Mouse (Mus musculus) midbrain, postnatal 0 days (tissue): Measurements from ENCODE around the gene Lmtk2. TPM values are rescaled to one million over a fixed set of nuclear protein-coding genes. Genes with fewer than 3 reads are reported as not detected.

Source experiments
- ATAC-seq: fragments of 200-750 bp; cut with Nextera tagmentation; 2 replicates; pipeline ENCODE4 v1.8.0; 2017; ENCODE audit warnings: moderate number of reproducible peaks, mild to moderate bottlenecking, moderate TSS enrichment, moderate library complexity; ENCODE audit not compliant: low FRiP score
- DNase-seq: peaks from one replicate; pipeline ENCODE4 v3.0.0-alpha.2; 2015; ENCODE audit warnings: low spot score
- H3K27ac ChIP-seq: fragments of 300-500 bp; sonication (generic); 2 replicates; pipeline ENCODE4 v1.5.1; 2014; ENCODE audit warnings: low read depth, mild to moderate bottlenecking, low read length, mixed read lengths
- H3K27me3 ChIP-seq: fragments of 300-500 bp; sonication (generic); 2 replicates; pipeline ENCODE4 v1.6.1; 2014; ENCODE audit warnings: low read length, control low read depth, mixed read lengths; ENCODE audit not compliant: insufficient read depth
- H3K36me3 ChIP-seq: fragments of 300-500 bp; sonication (generic); 2 replicates; pipeline ENCODE4 v1.6.1; 2014; ENCODE audit warnings: low read length, control low read depth, mixed read lengths; ENCODE audit not compliant: insufficient read depth
- H3K4me1 ChIP-seq: fragments of 300-500 bp; sonication (generic); 2 replicates; pipeline ENCODE4 v1.6.1; 2014; ENCODE audit warnings: mild to moderate bottlenecking, control low read depth, antibody characterized with exemption, low read length, mixed read lengths; ENCODE audit not compliant: insufficient read depth
- H3K4me2 ChIP-seq: fragments of 300-500 bp; sonication (generic); 2 replicates; pipeline ENCODE4 v1.6.1; 2014; ENCODE audit warnings: low read depth, mild to moderate bottlenecking, low read length, mixed read lengths; ENCODE audit not compliant: poor library complexity, severe bottlenecking
- H3K4me3 ChIP-seq: fragments of 300-500 bp; sonication (generic); 2 replicates; pipeline ENCODE4 v1.5.1; 2014; ENCODE audit warnings: low read depth, mild to moderate bottlenecking, low read length, moderate library complexity
- H3K9ac ChIP-seq: fragments of 300-500 bp; sonication (generic); replicated peaks from 2 replicates; pipeline ENCODE4 v1.6.1; 2014; ENCODE audit warnings: mild to moderate bottlenecking, low read length, moderate library complexity, mixed read lengths; ENCODE audit not compliant: poor library complexity, severe bottlenecking
- H3K9me3 ChIP-seq: fragments of 300-500 bp; sonication (generic); 2 replicates; pipeline ENCODE4 v1.6.1; 2016; ENCODE audit warnings: low read length, control low read depth
- CTCF ChIP-seq: IDR thresholded peaks from 2 replicates; pipeline ENCODE4 v1.5.1; 2016; ENCODE audit warnings: antibody characterized with exemption, mild to moderate bottlenecking
- WGBS: fragments of 180-500 bp; shearing (Covaris S2); extraction: QIAGEN DNeasy Blood & Tissue Kit; methylation state at CpG from one replicate; pipeline ENCODE4 v1.1.7; 2014; 5-methylcytosine and 5-hydroxymethylcytosine counted together
- polyA plus RNA-seq: library from polyadenylated mRNA; unstranded; fragments of >200 nt; fragmentation: Nextera tagmentation; extraction: Ambion mirVana; gene quantifications from 2 replicates; pipeline ENCODE4 v1.2.1, GENCODE M21; 2015
- total RNA-seq: library from RNA; depleted of rRNA; stranded (reverse); fragments of >200 nt; gene quantifications from 2 replicates; pipeline ENCODE4 v1.2.3, GENCODE M21; 2014

Lmtk2 gene
- total and polyA plus RNA-seq, 2 experiments from 2014 or later = 7.3 to 69.9 TPM

DNA sequence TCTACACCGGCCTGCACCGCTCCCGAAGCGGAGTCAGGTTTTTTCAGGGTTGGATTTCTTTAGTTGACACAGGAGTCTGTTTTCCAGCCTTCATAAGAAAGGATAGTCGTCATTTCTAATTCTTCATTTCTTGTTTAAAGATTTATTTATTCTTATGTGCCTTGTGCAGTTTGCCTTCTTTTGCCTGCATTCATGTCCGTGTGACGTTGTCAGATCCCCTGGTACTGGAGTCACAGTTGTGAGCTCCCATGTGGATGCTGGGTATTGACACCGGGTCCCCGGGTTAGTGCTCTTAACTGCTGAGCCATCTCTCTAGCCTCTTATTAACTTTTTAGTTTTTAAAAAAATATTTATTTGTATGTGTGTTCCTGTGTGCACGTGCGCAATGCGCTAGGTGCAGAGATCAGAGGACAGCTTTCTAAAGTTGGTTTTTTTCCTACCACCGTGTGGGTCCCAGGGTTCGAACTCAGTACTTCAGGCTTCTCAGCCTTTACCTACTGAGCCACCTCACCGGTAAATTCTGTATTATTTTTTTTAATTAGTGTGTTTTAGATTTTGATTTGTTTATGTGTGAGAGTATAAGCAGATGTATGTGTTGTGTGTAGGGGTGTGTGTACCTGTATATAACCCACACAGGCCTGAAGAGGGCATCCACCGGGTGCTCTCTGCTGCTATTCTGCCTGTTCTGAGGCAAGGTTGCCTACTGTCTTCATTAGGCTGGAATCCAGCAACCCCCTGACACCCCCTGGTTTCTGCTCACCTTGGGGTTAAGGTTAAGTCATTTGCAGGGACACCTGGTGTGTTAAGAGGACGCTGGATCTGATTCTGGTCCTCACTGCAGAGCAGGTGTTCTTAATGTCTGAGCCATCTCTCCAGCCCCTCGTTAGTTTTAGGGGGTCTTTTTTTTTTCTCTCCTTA lies 123.9 kb downstream of the Lmtk2 start:
- H3K36me3 ChIP-seq = no peaks in the 10 kb centered on the region
- no peaks in the 10 kb centered on the region for H3K27me3 ChIP-seq
- DNase-seq (no peak), ATAC-seq (no peak)
- H3K9ac ChIP-seq = peak overlapping the region; percentile 81
- no peaks in the 10 kb centered on the region for H3K9me3 ChIP-seq
- WGBS = 25% methylated on average over 18 of the region's 18 CpGs
- TF ChIP-seq CTCF = peak; percentile 25; the same call in 1 of the 2 replicates
- peaks cover 10% of the 10 kb centered on the region; the same call in 1 of the 2 replicates for H3K4me1 ChIP-seq
- H3K4me2 ChIP-seq = peak overlapping the region; percentile 93
- H3K27ac ChIP-seq = peak overlapping the region; percentile 76
- H3K4me3 ChIP-seq = peak overlapping the region; percentile 76

DNA sequence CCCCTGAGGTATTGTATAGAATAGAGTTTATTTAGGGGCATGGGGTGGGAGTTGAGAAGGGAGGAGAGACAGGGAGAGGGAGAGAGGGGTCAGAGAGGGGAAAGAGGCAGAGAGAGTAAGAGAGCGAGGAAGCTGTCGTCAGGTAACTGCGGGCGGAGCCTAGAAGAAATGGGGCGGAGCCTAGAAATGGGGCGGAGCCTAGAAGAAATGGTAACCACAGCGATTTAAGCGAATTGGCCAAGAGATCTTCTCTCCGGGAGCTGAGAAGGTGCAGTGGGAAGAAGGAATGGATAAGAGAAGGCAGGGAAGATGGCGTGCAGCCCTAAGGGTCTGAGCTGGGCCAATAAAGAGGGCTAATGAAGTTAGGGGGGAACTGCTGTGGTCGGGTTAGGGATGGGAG lies 126.0 kb downstream of the Lmtk2 start:
- WGBS = 37% methylated on average over 11 of the region's 11 CpGs
- Histone ChIP-seq H3K9ac (no peak overlapping the region), H3K4me3 (no peak overlapping the region), H3K27me3 (no peaks in the 10 kb centered on the region), H3K9me3 (no peaks in the 10 kb centered on the region), H3K36me3 (no peaks in the 10 kb centered on the region), H3K4me2 (no peak overlapping the region), H3K27ac (no peak overlapping the region), H3K4me1 (peaks cover 10% of the 10 kb centered on the region; the same call in 1 of the 2 replicates)
- no peak for TF ChIP-seq CTCF
- no peak for ATAC-seq
- no peak for DNase-seq

DNA sequence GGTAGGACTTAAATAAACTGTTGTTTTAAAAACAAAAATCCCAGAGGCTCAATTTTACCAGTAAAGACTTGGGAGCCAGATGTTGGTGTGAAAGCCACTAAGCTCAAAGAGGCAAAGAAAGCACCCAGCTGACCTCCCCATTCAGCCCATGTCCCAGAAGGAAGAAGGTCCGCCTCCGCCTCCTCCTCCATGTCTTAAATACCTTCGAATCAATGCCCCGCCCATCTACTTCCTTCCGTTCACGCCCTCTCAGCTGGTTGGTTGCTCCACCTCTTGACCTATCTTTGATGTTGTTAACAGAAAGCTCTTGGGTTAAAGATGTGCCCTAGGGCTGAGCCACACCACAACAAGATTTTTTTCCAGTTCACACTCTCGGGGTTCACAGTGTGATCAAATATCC lies 130.0 kb downstream of the Lmtk2 start:
- ATAC-seq = no peak
- Histone ChIP-seq H3K36me3 (no peaks in the 10 kb centered on the region), H3K9ac (no peak overlapping the region), H3K9me3 (no peaks in the 10 kb centered on the region), H3K4me2 (no peak overlapping the region), H3K4me1 (no peaks in the 10 kb centered on the region), H3K4me3 (no peak overlapping the region), H3K27ac (no peak overlapping the region), H3K27me3 (no peaks in the 10 kb centered on the region)
- TF ChIP-seq CTCF = no peak
- WGBS = 91% methylated on average over 7 of the region's 7 CpGs
- DNase-seq = no peak

DNA sequence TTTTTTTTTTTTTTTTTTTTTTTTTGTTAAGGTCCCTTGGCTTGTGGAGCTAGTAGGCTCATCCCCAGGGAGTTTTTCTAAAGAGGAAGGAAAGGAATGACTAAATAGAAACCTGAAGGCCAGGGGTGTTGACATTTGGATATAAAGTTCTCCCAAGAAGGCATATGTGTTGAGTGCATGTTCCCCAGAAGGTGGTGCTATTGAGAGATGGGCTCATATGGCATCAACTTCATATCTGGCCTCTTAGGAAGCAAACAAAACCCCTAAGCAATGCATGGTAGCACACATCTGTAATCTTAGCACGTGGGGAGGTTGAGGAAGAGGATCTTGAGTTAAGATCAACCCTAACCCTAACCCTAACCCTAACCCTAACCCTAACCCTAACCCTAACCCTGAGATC lies 131.2 kb downstream of the Lmtk2 start:
- no peak overlapping the region for H3K27ac ChIP-seq
- H3K4me3 ChIP-seq = no peak overlapping the region
- no peaks in the 10 kb centered on the region for H3K27me3 ChIP-seq
- WGBS = 78% methylated on average over 1 of the region's 1 CpGs
- H3K4me1 ChIP-seq = no peaks in the 10 kb centered on the region
- no peak for DNase-seq
- H3K36me3 ChIP-seq = no peaks in the 10 kb centered on the region
- H3K4me2 ChIP-seq = no peak overlapping the region
- H3K9ac ChIP-seq = no peak overlapping the region
- H3K9me3 ChIP-seq = no peaks in the 10 kb centered on the region
- TF ChIP-seq CTCF = peak; percentile 52; the same call in 1 of the 2 replicates
- ATAC-seq = no peak

DNA sequence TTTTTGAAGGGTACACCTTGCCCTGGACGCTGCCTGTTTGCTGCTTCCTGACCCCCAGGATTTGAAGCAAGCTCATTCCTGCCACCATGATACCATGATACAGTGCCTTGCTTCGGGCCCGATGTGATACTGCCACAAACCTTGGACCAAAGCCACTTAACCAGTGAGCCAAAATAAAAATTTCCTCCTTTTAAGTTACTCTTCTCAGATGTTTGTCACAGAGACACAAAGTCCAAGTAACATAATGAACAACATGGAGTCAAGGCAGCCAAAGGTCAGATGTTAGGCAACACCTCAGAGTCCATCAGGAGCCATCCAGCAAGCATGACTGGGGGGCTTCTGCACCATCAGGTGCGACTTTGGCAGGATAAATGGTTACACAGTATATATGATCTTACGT lies 132.3 kb downstream of the Lmtk2 start:
- ATAC-seq (no peak), DNase-seq (no peak)
- WGBS = 86% methylated on average over 5 of the region's 5 CpGs
- H3K9me3 ChIP-seq = no peaks in the 10 kb centered on the region
- no peak overlapping the region for H3K27ac ChIP-seq
- H3K27me3 ChIP-seq = no peaks in the 10 kb centered on the region
- H3K4me3 ChIP-seq = no peak overlapping the region
- no peak overlapping the region for H3K9ac ChIP-seq
- no peaks in the 10 kb centered on the region for H3K36me3 ChIP-seq
- no peak for TF ChIP-seq CTCF
- no peak overlapping the region for H3K4me2 ChIP-seq
- no peaks in the 10 kb centered on the region for H3K4me1 ChIP-seq

DNA sequence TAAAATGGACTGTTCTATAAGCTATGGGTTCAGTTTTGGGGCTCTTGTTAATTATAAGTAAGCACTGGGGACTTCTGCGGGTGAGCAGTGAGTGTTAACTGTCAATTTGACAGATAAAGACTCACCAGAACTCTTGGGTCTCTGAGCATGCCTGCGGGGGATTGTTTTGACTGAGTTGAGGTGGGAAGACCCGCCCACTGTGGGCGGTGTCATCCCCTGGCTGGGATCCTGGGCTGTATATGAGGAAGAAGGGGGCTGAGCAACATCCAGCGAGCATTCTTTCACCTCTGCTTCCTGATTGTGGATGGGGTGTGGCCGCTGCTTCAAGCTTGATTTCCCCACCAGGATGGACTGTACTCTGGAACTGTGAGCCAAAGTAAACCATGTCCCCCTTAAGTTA lies 134.0 kb downstream of the Lmtk2 start:
- no peak overlapping the region for H3K9ac ChIP-seq
- no peak overlapping the region for H3K4me3 ChIP-seq
- H3K4me2 ChIP-seq = no peak overlapping the region
- ATAC-seq = no peak
- no peak for TF ChIP-seq CTCF
- H3K27ac ChIP-seq = no peak overlapping the region
- H3K4me1 ChIP-seq = no peaks in the 10 kb centered on the region
- no peaks in the 10 kb centered on the region for H3K36me3 ChIP-seq
- DNase-seq = no peak
- H3K27me3 ChIP-seq = no peaks in the 10 kb centered on the region
- WGBS = 85% methylated on average over 6 of the region's 6 CpGs
- no peaks in the 10 kb centered on the region for H3K9me3 ChIP-seq
